Mouse (Mus musculus): ENCODE data around the gene Gatad2b.

DNA sequence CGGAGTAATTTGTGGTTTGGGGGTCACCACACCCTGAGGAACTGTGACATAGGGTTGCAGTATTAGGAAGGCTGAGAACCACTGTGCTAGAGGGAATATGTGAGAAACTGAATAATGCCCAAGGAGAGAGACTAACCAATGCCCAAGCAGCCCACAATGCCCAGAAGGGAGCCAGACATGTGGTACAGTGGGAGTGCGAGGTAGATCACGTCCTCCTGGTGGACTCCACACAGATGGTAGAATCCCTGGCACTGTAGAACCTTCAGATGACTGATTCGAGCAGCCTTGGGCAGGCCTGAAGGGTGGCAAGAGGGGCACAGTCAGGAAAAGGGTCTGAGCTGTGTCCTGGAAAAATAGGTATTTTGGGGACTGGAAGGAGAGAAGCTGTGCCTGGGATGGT lies 95.2 kb downstream of the Gatad2b start:
- TF ChIP-seq GATA1 (IDR thresholded peaks at IDR 0.05; ENCODE audit: low read length): no peak
- TF ChIP-seq TAL1 (IDR thresholded peaks at IDR 0.05; ENCODE audit: low read length): no peak

Data from erythroblast, embryonic 14.5 days (primary cell).